Mouse (Mus musculus) midbrain, postnatal 0 days (tissue): ENCODE results near the gene Rbpj. TPM values are rescaled to one million over a fixed set of nuclear protein-coding genes. Genes with fewer than 3 reads are reported as not detected.

Source experiments
- ATAC-seq: fragments of 200-750 bp; cut with Nextera tagmentation; 2 replicates; pipeline ENCODE4 v1.8.0; 2017; ENCODE audit warnings: moderate number of reproducible peaks, mild to moderate bottlenecking, moderate TSS enrichment, moderate library complexity; ENCODE audit not compliant: low FRiP score
- DNase-seq: peaks from one replicate; pipeline ENCODE4 v3.0.0-alpha.2; 2015; ENCODE audit warnings: low spot score
- H3K27ac ChIP-seq: fragments of 300-500 bp; sonication (generic); 2 replicates; pipeline ENCODE4 v1.5.1; 2014; ENCODE audit warnings: low read depth, mild to moderate bottlenecking, low read length, mixed read lengths
- H3K27me3 ChIP-seq: fragments of 300-500 bp; sonication (generic); 2 replicates; pipeline ENCODE4 v1.6.1; 2014; ENCODE audit warnings: low read length, control low read depth, mixed read lengths; ENCODE audit not compliant: insufficient read depth
- H3K36me3 ChIP-seq: fragments of 300-500 bp; sonication (generic); 2 replicates; pipeline ENCODE4 v1.6.1; 2014; ENCODE audit warnings: low read length, control low read depth, mixed read lengths; ENCODE audit not compliant: insufficient read depth
- H3K4me1 ChIP-seq: fragments of 300-500 bp; sonication (generic); 2 replicates; pipeline ENCODE4 v1.6.1; 2014; ENCODE audit warnings: mild to moderate bottlenecking, control low read depth, antibody characterized with exemption, low read length, mixed read lengths; ENCODE audit not compliant: insufficient read depth
- H3K4me2 ChIP-seq: fragments of 300-500 bp; sonication (generic); 2 replicates; pipeline ENCODE4 v1.6.1; 2014; ENCODE audit warnings: low read depth, mild to moderate bottlenecking, low read length, mixed read lengths; ENCODE audit not compliant: poor library complexity, severe bottlenecking
- H3K4me3 ChIP-seq: fragments of 300-500 bp; sonication (generic); 2 replicates; pipeline ENCODE4 v1.5.1; 2014; ENCODE audit warnings: low read depth, mild to moderate bottlenecking, low read length, moderate library complexity
- H3K9ac ChIP-seq: fragments of 300-500 bp; sonication (generic); replicated peaks from 2 replicates; pipeline ENCODE4 v1.6.1; 2014; ENCODE audit warnings: mild to moderate bottlenecking, low read length, moderate library complexity, mixed read lengths; ENCODE audit not compliant: poor library complexity, severe bottlenecking
- H3K9me3 ChIP-seq: fragments of 300-500 bp; sonication (generic); 2 replicates; pipeline ENCODE4 v1.6.1; 2016; ENCODE audit warnings: low read length, control low read depth
- CTCF ChIP-seq: IDR thresholded peaks from 2 replicates; pipeline ENCODE4 v1.5.1; 2016; ENCODE audit warnings: antibody characterized with exemption, mild to moderate bottlenecking
- WGBS: fragments of 180-500 bp; shearing (Covaris S2); extraction: QIAGEN DNeasy Blood & Tissue Kit; methylation state at CpG from one replicate; pipeline ENCODE4 v1.1.7; 2014; 5-methylcytosine and 5-hydroxymethylcytosine counted together
- polyA plus RNA-seq: library from polyadenylated mRNA; unstranded; fragments of >200 nt; fragmentation: Nextera tagmentation; extraction: Ambion mirVana; gene quantifications from 2 replicates; pipeline ENCODE4 v1.2.1, GENCODE M21; 2015
- total RNA-seq: library from RNA; depleted of rRNA; stranded (reverse); fragments of >200 nt; gene quantifications from 2 replicates; pipeline ENCODE4 v1.2.3, GENCODE M21; 2014

The Rbpj gene
- total and polyA plus RNA-seq, 2 experiments from 2014 or later = 14.8 to 21.0 TPM

DNA sequence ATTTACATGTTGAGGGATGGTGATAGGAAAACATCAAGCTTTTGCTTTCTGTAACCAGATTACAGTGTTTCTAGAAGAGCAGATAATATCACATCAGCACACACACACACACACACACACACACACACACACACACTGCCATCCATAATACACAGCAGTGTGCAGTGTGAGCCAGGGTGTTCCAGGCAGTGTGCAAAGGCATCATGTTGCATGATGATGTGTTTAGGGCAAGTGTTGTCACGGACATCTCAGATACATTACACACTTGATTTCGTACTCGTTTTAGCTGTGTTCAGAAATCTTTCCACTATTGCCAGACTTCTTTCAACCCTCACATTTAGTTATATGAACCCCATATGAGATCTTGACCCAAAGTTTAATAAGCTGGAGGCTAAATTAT, 33.6 kb downstream of the Rbpj start:
- TF ChIP-seq CTCF = no peak
- DNase-seq (no peak), ATAC-seq (no peak)
- Histone ChIP-seq H3K27me3 (no peaks in the 10 kb centered on the region), H3K9ac (no peak overlapping the region), H3K4me2 (no peak overlapping the region), H3K36me3 (no peaks in the 10 kb centered on the region), H3K9me3 (no peaks in the 10 kb centered on the region), H3K4me3 (no peak overlapping the region), H3K4me1 (no peaks in the 10 kb centered on the region), H3K27ac (no peak overlapping the region)
- WGBS = 90% methylated on average over 3 of the region's 3 CpGs

DNA sequence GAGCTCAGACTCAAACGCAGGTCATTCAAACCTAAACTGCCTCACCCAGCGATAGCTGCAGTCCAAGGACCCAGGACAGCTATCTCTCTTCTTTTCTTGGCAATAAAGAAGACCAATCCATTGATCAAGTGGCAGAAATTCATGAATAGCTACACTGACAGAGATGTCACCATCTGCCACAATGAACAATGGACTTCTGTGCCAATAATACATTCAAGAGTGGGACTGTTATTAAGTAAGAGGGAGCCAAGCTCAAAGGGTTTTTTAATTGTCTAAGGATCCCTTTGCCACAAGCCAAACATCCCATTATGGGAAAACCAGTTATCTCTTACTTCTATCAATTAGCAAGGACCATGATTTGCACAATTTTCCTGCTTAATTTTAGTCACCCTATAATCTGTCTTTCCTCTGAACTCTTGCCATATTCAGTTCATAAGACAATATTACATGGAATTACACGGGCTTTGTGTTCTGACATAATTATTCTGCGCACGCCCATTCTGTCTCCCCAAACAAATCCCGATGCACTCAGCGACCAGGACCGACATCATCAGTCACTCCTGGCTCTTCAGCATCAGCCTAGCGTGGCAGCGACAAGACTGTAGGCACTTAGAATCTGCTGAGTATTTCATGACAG, 34.7 kb downstream of the Rbpj start:
- ATAC-seq = no peak

DNA sequence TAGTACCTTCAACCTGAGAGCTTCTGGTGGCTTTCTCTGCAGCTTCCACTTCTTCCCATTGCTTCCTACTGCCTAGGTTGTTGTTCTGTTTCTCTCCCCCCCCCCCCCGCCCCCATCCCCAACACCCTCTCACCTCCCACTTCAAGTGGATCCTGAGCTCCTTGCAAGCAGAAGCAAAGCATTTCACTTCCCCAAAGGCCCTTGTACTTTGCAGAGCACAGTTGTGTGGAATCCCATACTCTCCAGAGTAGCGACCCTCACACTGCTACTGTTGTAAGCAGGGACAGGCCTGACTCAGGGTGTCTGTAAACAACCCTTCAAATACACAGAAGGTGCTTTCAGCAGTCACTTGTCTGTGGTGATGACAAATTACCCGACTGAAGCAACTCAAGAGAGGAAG, 37.3 kb downstream of the Rbpj start:
- no peak for TF ChIP-seq CTCF
- no peaks in the 10 kb centered on the region for H3K4me1 ChIP-seq
- no peak overlapping the region for H3K9ac ChIP-seq
- 87% methylated on average over 2 of the region's 3 CpGs for WGBS
- H3K9me3 ChIP-seq = no peaks in the 10 kb centered on the region
- no peak overlapping the region for H3K4me2 ChIP-seq
- H3K4me3 ChIP-seq = no peak overlapping the region
- no peak overlapping the region for H3K27ac ChIP-seq
- no peak for DNase-seq
- no peak for ATAC-seq
- no peaks in the 10 kb centered on the region for H3K27me3 ChIP-seq
- H3K36me3 ChIP-seq = no peaks in the 10 kb centered on the region

More for the DNA sequence above, 34.7 kb downstream of the Rbpj start:
- no peak for TF ChIP-seq CTCF
- no peaks in the 10 kb centered on the region for H3K36me3 ChIP-seq
- H3K9ac ChIP-seq = no peak overlapping the region
- H3K9me3 ChIP-seq = no peaks in the 10 kb centered on the region
- no peak for DNase-seq
- H3K4me3 ChIP-seq = no peak overlapping the region
- no peaks in the 10 kb centered on the region for H3K27me3 ChIP-seq
- H3K27ac ChIP-seq = no peak overlapping the region
- WGBS = 64% methylated on average over 10 of the region's 10 CpGs
- H3K4me1 ChIP-seq = no peaks in the 10 kb centered on the region
- no peak overlapping the region for H3K4me2 ChIP-seq

DNA sequence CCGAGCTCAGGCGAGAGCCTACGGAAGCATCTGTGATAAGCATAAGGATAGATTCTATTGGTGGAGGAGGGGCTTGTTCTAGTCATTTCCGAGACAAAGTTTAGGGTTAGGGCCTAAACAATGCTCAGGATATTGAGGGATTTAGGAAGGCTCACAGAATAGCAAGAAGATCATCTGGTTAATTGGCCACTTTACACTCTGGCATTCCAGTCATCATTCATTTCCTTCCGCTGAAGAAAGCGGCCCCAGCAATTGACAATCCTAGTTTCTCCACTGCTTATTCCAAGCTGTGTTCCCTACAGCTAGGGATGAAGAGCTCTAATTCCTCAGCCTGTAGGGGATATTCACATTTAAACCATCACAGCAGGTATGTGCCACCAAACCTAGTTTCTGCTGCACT, 39.8 kb downstream of the Rbpj start:
- H3K4me1 ChIP-seq = no peaks in the 10 kb centered on the region
- H3K9ac ChIP-seq = no peak overlapping the region
- H3K4me2 ChIP-seq = no peak overlapping the region
- H3K36me3 ChIP-seq = no peaks in the 10 kb centered on the region
- ATAC-seq (no peak), DNase-seq (no peak)
- WGBS = 86% methylated on average over 6 of the region's 6 CpGs
- no peak overlapping the region for H3K4me3 ChIP-seq
- H3K27ac ChIP-seq = no peak overlapping the region
- H3K9me3 ChIP-seq = no peaks in the 10 kb centered on the region
- no peak for TF ChIP-seq CTCF
- no peaks in the 10 kb centered on the region for H3K27me3 ChIP-seq

DNA sequence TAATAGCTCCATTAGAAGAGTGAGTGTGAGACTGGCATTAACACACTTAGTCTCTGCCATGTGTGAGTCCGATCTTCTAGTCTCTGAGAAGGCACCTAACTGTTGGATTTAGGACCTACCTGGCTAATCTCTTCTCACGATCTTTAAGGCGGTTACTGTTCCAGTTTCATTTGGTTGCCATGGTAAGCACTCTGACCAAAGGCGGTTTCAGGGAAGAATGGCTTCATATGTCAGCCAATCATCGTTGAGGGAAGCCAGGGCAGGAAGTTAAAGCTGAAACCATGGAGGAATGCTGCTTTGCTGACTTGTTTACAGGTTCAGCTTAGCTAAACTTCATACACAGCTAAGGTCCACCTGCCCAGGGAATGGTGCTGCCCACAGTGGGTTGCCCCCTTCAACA, 41.4 kb downstream of the Rbpj start:
- H3K4me1 ChIP-seq = no peaks in the 10 kb centered on the region
- no peak overlapping the region for H3K4me3 ChIP-seq
- H3K27me3 ChIP-seq = no peaks in the 10 kb centered on the region
- WGBS = 75% methylated on average over 5 of the region's 5 CpGs
- H3K36me3 ChIP-seq = no peaks in the 10 kb centered on the region
- no peak overlapping the region for H3K9ac ChIP-seq
- no peaks in the 10 kb centered on the region for H3K9me3 ChIP-seq
- ATAC-seq = no peak
- no peak overlapping the region for H3K27ac ChIP-seq
- no peak for TF ChIP-seq CTCF
- DNase-seq = no peak
- no peak overlapping the region for H3K4me2 ChIP-seq

DNA sequence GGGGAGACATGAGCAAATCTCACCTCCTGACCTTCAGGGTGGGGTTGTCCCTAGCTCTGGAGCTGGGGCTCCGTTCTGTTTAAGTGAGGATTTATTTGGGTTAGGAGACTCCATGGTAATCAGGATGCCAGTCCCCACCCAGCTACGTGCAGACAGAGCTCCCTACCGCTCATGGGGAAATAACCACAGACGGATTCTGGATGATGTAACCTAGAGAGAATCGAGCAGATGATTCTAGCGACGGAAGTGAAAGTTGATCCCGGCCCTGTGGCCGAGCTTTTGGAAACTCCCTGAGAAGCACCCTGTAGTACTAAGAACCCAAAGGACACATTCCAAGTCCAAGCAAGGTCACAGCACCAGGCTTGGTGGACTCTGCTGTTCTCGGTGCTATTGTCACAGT, 43.5 kb downstream of the Rbpj start:
- H3K36me3 ChIP-seq = no peaks in the 10 kb centered on the region
- H3K4me3 ChIP-seq = no peak overlapping the region
- TF ChIP-seq CTCF = no peak
- no peaks in the 10 kb centered on the region for H3K9me3 ChIP-seq
- H3K4me2 ChIP-seq = no peak overlapping the region
- no peaks in the 10 kb centered on the region for H3K4me1 ChIP-seq
- DNase-seq (no peak), ATAC-seq (no peak)
- WGBS = 79% methylated on average over 10 of the region's 10 CpGs
- H3K27me3 ChIP-seq = no peaks in the 10 kb centered on the region
- H3K9ac ChIP-seq = no peak overlapping the region
- H3K27ac ChIP-seq = no peak overlapping the region
